10 mouse cellular contexts compared by ENCODE assay signal in the genomic region with DNA sequence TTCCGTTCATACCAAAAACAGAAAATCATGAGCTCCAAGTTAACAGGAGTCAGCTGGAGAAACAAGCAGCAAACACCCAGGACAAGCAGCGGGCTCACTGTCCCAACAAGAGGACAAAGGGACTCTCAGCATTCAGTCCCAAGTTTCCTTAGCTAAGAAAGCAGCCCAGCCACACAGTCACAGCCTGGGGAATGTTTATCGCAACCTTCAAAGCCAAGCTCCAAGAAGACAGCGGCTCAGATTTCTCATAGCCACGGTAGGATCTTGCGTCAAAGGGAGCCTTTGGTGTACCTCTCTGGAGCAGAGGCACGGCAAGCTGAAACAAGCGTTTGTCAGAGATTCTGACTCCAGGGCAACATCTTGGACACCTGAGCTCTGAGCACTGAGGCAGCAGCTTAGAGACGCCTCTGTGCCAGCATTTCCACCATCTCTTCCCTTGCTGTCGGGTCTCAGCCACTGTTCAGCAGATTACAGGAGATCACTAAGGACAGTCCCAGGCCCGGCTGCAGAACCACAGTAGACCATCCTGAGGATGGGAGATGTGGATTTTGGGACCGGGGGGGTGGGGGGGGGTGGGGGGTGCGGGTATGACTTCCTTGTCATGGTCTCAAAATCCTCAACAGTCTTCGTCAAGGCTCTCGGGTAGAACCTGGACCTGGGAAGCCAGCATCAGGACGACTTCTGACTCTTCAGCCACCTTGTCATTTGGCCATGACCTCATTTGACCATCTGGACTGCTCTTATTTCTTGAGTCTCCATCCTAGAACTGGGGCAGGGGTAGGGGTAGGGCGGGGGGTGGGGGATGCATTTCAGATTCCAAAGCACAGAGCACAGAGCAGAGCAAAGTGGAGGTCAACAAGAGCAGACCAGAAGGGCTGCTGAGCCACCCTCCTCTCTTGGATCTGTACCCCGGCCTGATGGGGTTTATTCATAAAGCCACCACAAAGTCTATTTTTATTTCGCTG. TPM values are rescaled to one million over a fixed set of nuclear protein-coding genes. Genes with fewer than 3 reads are reported as not detected.
A peak's percentile ranks its signal among the peaks of the same experiment; 100 is the strongest.
DNase-seq lines count a peak whose midpoint lies in the region; ATAC-seq and TF ChIP-seq lines count a peak whose summit lies in the region.
"Had no signal": no experiment of that assay in that cellular context is flagged by ENCODE, and none has a peak within 500 bp of the region (broad histone marks: within the 10 kb centered on the region; RNA-seq: fewer than 3 reads in every experiment).

No protein-coding gene starts in this region.

- no peak overlapping the region for H3K4me3 ChIP-seq in forebrain, embryonic 12.5 days (replicated peaks)
- H3K4me3 ChIP-seq in forebrain, postnatal 0 days (ENCODE audit: low read depth, low read length): no peak overlapping the region
- no peak overlapping the region for H3K4me3 ChIP-seq in lung, embryonic 15.5 days
- no peak overlapping the region for H3K4me3 ChIP-seq in limb, embryonic 15.5 days
- H3K4me3 ChIP-seq: midbrain, embryonic 10.5 days had no signal

- no peaks in the 10 kb centered on the region for H3K9me3 ChIP-seq in forebrain, embryonic 12.5 days
- no peaks in the 10 kb centered on the region for H3K9me3 ChIP-seq in forebrain, postnatal 0 days (ENCODE audit: low read length)
- no peaks in the 10 kb centered on the region for H3K9me3 ChIP-seq in lung, embryonic 15.5 days
- H3K9me3 ChIP-seq in limb, embryonic 15.5 days: no peaks in the 10 kb centered on the region
- H3K9me3 ChIP-seq: midbrain, embryonic 10.5 days had no signal

- ATAC-seq in forebrain, embryonic 12.5 days (ENCODE audit: low FRiP score): no peak
- ATAC-seq in forebrain, postnatal 0 days: no peak
- ATAC-seq in lung, embryonic 15.5 days (ENCODE audit: borderline replicate concordance, extremely low read depth, low FRiP score, low TSS enrichment): peak; percentile 66; the same call in 1 of the 2 replicates
- peak; percentile 30; the same call in 1 of the 2 replicates for ATAC-seq in limb, embryonic 15.5 days (ENCODE audit: insufficient number of reproducible peaks, low FRiP score, low TSS enrichment, low read depth)
- no peak for ATAC-seq in erythroid progenitor cell, adult 5-6 weeks (replicated peaks; ENCODE audit: low FRiP score, poor library complexity, severe bottlenecking)
- no peak for ATAC-seq in inflammation-experienced regulatory T-cells, adult 6 months
- ATAC-seq: intestine, embryonic 16.5 days had no signal

- 0 out of 2 replicates have a peak overlapping the region, but pooled peaks have one; percentile 31 for H3K27ac ChIP-seq in forebrain, embryonic 12.5 days
- no peak overlapping the region for H3K27ac ChIP-seq in forebrain, postnatal 0 days (ENCODE audit: low read depth, low read length)
- H3K27ac ChIP-seq in lung, embryonic 15.5 days: no peak overlapping the region
- peak overlapping the region; percentile 65 for H3K27ac ChIP-seq in limb, embryonic 15.5 days
- H3K27ac ChIP-seq: midbrain, embryonic 10.5 days had no signal

- H3K36me3 ChIP-seq in forebrain, embryonic 12.5 days (replicated peaks): no peaks in the 10 kb centered on the region
- H3K36me3 ChIP-seq in forebrain, postnatal 0 days (ENCODE audit: insufficient read depth): no peaks in the 10 kb centered on the region
- H3K36me3 ChIP-seq in lung, embryonic 15.5 days: no peaks in the 10 kb centered on the region
- H3K36me3 ChIP-seq in limb, embryonic 15.5 days: no peaks in the 10 kb centered on the region
- H3K36me3 ChIP-seq: midbrain, embryonic 10.5 days had no signal

- DNase-seq in forebrain, postnatal 0 days: no peak
- DNase-seq in lung, adult 18-20 months: no peak
- peak; percentile 47 for DNase-seq in embryo, embryonic 9.5 days (ENCODE audit: extremely low spot score)

- H3K4me1 ChIP-seq in forebrain, embryonic 12.5 days: peaks cover under 1% of the 10 kb centered on the region; the same call in 1 of the 2 replicates
- H3K4me1 ChIP-seq in forebrain, postnatal 0 days (ENCODE audit: insufficient read depth): no peaks in the 10 kb centered on the region
- peaks cover 5% of the 10 kb centered on the region; the same call in 1 of the 2 replicates for H3K4me1 ChIP-seq in lung, embryonic 15.5 days
- peaks cover 9% of the 10 kb centered on the region for H3K4me1 ChIP-seq in limb, embryonic 15.5 days

- no peak overlapping the region for H3K9ac ChIP-seq in forebrain, embryonic 12.5 days
- no peak overlapping the region for H3K9ac ChIP-seq in forebrain, postnatal 0 days
- H3K9ac ChIP-seq in lung, embryonic 15.5 days: no peak overlapping the region
- no peak overlapping the region for H3K9ac ChIP-seq in limb, embryonic 15.5 days

- no peak overlapping the region for H3K4me2 ChIP-seq in forebrain, embryonic 12.5 days
- H3K4me2 ChIP-seq in forebrain, postnatal 0 days (ENCODE audit: low read depth): no peak overlapping the region
- H3K4me2 ChIP-seq in lung, embryonic 15.5 days: no peak overlapping the region
- H3K4me2 ChIP-seq in limb, embryonic 15.5 days: peak overlapping the region; percentile 20; the same call in 1 of the 2 replicates

- no peak for TF ChIP-seq CTCF in forebrain, postnatal 0 days (IDR thresholded peaks at IDR 0.05; ENCODE audit: low read depth)

- H3K27me3 ChIP-seq in forebrain, embryonic 12.5 days: no peaks in the 10 kb centered on the region
- no peaks in the 10 kb centered on the region for H3K27me3 ChIP-seq in forebrain, postnatal 0 days (ENCODE audit: insufficient read depth, low read length)
- H3K27me3 ChIP-seq in lung, embryonic 15.5 days: no peaks in the 10 kb centered on the region
- no peaks in the 10 kb centered on the region for H3K27me3 ChIP-seq in limb, embryonic 15.5 days

- WGBS in forebrain, embryonic 12.5 days: 53% methylated on average over 19 of the region's 19 CpGs
- 55% methylated on average over 19 of the region's 19 CpGs for whole genome bisulfite sequencing in forebrain, postnatal 0 days
- 32% methylated on average over 19 of the region's 19 CpGs for WGBS in lung, embryonic 15.5 days
- WGBS in limb, embryonic 15.5 days: 26% methylated on average over 19 of the region's 19 CpGs

RNA-seq across cellular contexts. Expression of gene Cdc42, which starts 18.1 kb away (rescaled TPM):
- polyA plus RNA-seq in forebrain, embryonic 12.5 days (2016; fragmentation: Nextera tagmentation; extraction: Ambion mirVana): 584 and 589 TPM in 2 replicates
- 699 and 735 TPM in 2 replicates for total RNA-seq in forebrain, postnatal 0 days (2014; rRNA removed)
- 1,221 and 1,252 TPM in 2 replicates for polyA plus RNA-seq in forebrain, postnatal 0 days (2015; fragmentation: Nextera tagmentation; extraction: Ambion mirVana)
- 701 and 709 TPM in 2 replicates for polyA plus RNA-seq in lung, embryonic 15.5 days (2015; fragmentation: Nextera tagmentation; extraction: Ambion mirVana)
- polyA plus RNA-seq in limb, embryonic 15.5 days (2015; fragmentation: Nextera tagmentation; extraction: Ambion mirVana): 721 and 737 TPM in 2 replicates
- total RNA-seq in erythroid progenitor cell, adult 5-6 weeks (2015; ENCODE audit: low replicate concordance): 284 and 321 TPM in 2 replicates
- total RNA-seq in erythroid progenitor cell, adult 5-6 weeks (2017; ENCODE audit: low replicate concordance): 140 and 178 TPM in 2 replicates
- 1,000 to 10,000 TPM in 1 of 3 experiments, 100 to 1,000 TPM in 2; 615 to 1,059 (median 624) TPM for polyA plus RNA-seq in inflammation-experienced regulatory T-cells, adult 6 months (2017; shearing (Covaris generic))

RNA-seq across cellular contexts. Expression of gene Cela3a, which starts 34.0 kb away (rescaled TPM):
- polyA plus RNA-seq in forebrain, embryonic 12.5 days (2016; fragmentation: Nextera tagmentation; extraction: Ambion mirVana): not detected in 2 replicates
- not detected in 2 replicates for total RNA-seq in forebrain, postnatal 0 days (2014; rRNA removed)
- not detected in 2 replicates for polyA plus RNA-seq in forebrain, postnatal 0 days (2015; fragmentation: Nextera tagmentation; extraction: Ambion mirVana)
- polyA plus RNA-seq in lung, embryonic 15.5 days (2015; fragmentation: Nextera tagmentation; extraction: Ambion mirVana): not detected in 2 replicates
- not detected in 2 replicates for polyA plus RNA-seq in limb, embryonic 15.5 days (2015; fragmentation: Nextera tagmentation; extraction: Ambion mirVana)
- not detected in 2 replicates for total RNA-seq in erythroid progenitor cell, adult 5-6 weeks (2015; ENCODE audit: low replicate concordance)
- not detected in 2 replicates for total RNA-seq in erythroid progenitor cell, adult 5-6 weeks (2017; ENCODE audit: low replicate concordance)
- not detected for polyA plus RNA-seq in inflammation-experienced regulatory T-cells, adult 6 months (2017; shearing (Covaris generic))
- polyA plus RNA-seq: midbrain, embryonic 10.5 days had no signal

RNA-seq across cellular contexts. Expression of gene Cela3b, which starts 54.7 kb away (rescaled TPM):
- polyA plus RNA-seq in forebrain, embryonic 12.5 days (2016; fragmentation: Nextera tagmentation; extraction: Ambion mirVana): not detected in 2 replicates
- not detected in 2 replicates for total RNA-seq in forebrain, postnatal 0 days (2014; rRNA removed)
- not detected in 2 replicates for polyA plus RNA-seq in forebrain, postnatal 0 days (2015; fragmentation: Nextera tagmentation; extraction: Ambion mirVana)
- 0.16 and 0.94 TPM in 2 replicates for polyA plus RNA-seq in lung, embryonic 15.5 days (2015; fragmentation: Nextera tagmentation; extraction: Ambion mirVana)
- 0.70 TPM in 1 of 2 replicates, not detected in the other for polyA plus RNA-seq in limb, embryonic 15.5 days (2015; fragmentation: Nextera tagmentation; extraction: Ambion mirVana)
- total RNA-seq in erythroid progenitor cell, adult 5-6 weeks (2015; ENCODE audit: low replicate concordance): not detected in 2 replicates
- total RNA-seq in erythroid progenitor cell, adult 5-6 weeks (2017; ENCODE audit: low replicate concordance): not detected in 2 replicates
- polyA plus RNA-seq in inflammation-experienced regulatory T-cells, adult 6 months (2017; shearing (Covaris generic)): not detected
- polyA plus RNA-seq: midbrain, embryonic 10.5 days had no signal

Comparison
In these comparisons a context has a peak if more than half of its experiments do, and no peak if none do; other contexts are left out.
1. H3K27ac ChIP-seq: peak in forebrain, embryonic 12.5 days (single experiment) and limb, embryonic 15.5 days (single experiment); none in forebrain, postnatal 0 days (single experiment) and lung, embryonic 15.5 days (single experiment).
2. ATAC-seq: peak in lung, embryonic 15.5 days (single experiment) and limb, embryonic 15.5 days (single experiment); none in forebrain, embryonic 12.5 days (single experiment), forebrain, postnatal 0 days (single experiment), erythroid progenitor cell, adult 5-6 weeks (single experiment) and inflammation-experienced regulatory T-cells, adult 6 months (single experiment).